Mouse (Mus musculus): Measurements from ENCODE around the gene Slc46a1.

Slc46a1 gene

DNA sequence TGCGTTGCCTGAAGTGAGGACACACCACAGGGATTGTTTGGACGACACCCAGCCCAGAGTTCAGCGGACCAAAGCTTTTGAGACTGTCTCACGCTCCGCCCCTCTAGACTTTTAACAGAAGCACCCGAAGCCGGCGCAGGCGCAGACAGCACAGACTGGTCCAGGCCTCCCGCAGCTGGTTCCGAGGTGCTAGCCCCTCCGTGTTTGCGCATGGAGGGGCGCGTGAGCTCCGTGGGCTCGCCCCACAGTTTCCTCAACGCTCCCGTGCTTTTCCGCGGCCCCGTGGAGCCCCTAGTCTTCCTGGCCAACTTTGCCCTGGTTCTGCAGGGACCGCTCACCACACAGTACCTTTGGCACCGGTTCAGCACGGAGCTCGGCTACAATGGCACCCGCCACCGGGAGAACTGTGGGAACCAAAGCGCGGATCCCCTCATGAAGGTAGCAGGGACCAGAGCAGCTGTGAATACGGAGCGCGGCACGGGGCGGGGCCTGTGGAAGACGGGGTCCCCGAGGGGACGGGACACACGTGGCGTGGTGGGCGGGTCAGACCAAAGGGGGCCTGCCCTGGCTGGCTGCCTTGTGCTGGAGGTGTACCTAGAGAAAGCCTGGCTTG lies at the start of gene Slc46a1:
Gene Slc46a1, plus strand, starts transcription at position 130 of the 613 bp plus-strand sequence.
- in situ Hi-C loops (cut with MboI, MseI), result no loop called here

DNA sequence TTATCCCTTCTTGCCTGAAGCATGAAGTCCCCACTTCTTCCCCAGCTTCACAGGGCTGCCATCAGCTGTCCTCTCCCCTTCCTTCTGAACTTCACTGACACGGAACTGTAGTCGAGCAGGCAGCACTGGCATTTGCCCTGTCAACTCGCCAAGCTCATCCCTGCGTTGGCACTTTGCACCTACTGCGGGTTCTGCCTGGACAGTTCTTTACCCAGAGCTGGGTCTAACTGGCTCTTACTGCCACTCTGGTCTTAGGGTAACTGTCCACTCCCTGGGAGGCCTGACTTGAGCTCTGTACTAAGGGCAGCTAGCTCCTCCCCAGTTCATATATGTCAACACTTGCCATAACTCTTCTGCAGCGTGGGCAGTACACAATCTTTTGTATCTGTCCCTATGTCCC lies 48.6 kb upstream of the Slc46a1 start:
- in situ Hi-C loops (cut with MboI, MseI), result no loop called here

DNA sequence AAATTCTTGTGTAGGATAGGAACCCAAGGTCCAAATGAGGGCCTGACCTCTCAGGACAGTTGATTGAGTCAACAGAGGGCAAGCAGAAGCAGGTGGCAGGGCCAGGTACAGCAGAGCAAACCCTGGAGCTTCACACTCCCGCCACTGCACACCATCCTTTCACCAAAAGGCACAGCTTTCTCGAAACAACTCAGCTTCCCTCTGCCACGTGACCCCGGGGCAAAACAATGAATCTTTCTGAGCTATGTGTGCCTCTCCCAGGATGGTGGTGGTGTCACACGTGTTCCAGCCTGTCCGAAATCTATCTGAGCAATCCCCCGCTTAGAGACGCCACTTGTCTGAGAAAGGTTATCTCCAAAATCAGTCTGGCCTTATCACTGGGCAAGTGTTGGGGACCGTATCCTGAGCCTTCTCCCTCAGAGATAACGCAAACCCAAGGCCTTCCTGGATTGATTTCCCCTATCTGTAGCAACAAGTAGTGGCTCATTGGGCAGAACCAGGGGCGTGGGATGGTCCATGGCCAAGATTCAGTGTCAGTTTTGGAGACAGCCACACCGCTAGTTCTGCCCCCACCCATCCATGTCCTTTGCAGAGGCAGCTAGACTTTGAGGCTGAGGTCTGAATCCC lies 45.1 kb upstream of the Slc46a1 start:
- in situ Hi-C loops (cut with MboI, MseI), result no loop called here

DNA sequence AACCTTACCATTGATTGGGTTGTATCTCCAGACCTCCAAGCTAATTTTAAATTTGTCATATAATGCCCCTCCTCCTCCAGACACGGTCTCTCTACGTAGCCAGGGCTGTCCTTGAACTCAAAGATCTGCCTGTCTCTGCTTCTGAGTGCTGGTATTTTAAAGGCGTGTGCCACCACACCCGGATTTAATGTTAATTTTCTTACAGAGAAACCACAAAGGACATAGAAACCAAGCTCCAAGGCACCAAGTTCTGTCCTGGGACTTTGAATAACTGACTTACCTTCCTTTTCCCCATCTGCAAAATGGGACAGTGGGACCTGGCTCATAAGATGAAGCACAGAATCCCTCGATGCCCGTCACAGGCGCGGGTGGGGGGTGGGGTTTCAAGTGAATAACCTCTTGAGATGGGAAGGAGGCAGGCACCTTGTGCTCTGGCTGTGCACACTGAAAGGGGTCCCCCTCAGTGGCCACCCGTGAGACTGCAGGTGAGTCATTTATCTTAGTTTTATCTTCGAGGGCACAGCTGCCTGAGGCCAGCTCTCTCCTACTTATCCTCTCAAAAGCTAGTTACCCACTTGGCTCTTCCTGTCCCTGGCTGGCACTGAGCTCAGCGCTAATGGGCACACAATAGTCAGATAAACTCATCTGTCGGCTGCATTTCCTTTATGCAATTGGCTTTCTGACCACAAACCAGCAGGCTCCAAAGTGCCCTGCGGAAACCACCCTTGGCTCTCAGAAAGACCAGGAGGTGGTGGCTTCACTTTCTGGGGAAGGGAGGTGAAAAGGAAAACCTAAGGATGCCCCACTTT lies 44.1 kb upstream of the Slc46a1 start:
- in situ Hi-C loops (cut with MboI, MseI), result no loop called here

DNA sequence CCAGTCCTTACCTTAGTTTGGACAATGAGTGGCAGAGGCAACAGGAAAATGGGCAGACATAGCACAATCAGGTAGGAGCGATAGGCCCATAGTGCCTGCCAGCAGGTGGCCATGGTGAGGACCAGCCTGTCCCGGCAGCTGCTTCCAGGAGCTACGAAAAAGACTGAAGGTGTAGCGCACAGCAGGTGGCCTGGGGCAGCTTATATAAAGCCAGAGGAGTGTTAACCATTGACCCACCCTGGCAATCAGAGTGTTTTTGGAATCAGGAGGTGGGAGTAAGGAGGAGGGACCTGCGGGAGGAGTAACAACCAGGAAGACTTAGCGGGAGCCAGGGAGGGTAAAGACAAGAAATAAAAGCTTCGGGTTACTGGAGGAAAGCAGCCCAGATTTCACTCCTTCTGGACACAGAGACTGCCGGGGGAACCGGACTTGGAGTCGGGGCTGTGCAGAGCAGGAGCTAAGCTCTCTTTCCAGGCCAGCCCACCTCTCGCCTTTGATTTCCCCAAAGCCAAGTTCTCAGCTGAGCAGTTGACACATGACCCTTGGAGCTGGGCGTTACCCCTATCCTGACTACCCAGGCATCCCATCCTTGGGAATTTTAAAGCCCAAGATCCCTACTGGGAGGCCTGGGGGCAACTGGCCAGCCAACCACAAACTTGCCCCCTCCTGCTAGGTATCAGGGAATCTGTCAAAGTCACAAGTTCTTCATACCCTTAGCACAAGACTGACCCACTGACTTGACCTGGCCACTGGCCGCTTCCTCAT lies 43.3 kb upstream of the Slc46a1 start, which contains the start of gene Slc13a2:
Gene Slc13a2, minus strand, starts transcription at position 163 of the 765 bp plus-strand sequence.
- in situ Hi-C loops (cut with MboI, MseI), result no loop called here

DNA sequence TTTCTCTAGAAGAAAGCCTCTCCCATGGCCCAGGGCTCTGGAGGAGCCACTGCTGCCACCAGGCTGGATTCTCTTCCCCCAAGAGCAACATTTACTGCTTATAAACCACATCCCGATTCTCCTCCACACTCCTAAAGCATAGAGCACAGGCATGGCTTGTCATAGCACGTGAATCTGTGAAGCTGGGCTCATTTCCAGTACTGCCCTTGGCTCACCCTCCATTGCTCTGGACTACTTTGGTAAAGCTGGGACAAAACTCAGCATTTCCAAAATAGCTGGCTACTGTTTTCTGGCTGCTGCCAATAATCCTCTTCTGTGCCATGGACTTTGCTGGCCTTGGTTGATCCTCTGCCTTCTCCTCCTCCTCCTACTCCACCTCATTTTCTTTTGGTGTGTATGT lies 41.1 kb upstream of the Slc46a1 start:
- in situ Hi-C loops (cut with MboI, MseI), result no loop called here

DNA sequence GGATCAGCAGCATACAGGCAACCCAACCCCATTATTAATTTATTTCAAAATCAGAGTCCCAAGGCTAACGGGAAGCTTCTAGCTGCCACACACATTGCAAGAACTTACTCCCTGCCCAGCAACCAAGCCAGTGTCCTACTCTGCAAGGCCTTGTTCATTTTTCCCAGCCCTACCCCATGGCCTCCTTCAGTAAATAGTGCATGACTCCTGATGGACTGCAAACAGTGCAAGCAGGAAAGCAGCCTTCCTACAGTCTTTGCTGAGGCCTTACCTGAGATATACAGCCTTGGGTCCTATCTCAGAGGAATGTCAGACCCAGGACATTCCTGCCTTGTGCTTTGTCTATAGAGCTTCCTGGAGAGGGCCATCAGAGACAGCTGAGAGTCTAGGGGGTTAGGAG lies 39.9 kb upstream of the Slc46a1 start:
- in situ Hi-C loops (cut with MboI, MseI), result no loop called here

DNA sequence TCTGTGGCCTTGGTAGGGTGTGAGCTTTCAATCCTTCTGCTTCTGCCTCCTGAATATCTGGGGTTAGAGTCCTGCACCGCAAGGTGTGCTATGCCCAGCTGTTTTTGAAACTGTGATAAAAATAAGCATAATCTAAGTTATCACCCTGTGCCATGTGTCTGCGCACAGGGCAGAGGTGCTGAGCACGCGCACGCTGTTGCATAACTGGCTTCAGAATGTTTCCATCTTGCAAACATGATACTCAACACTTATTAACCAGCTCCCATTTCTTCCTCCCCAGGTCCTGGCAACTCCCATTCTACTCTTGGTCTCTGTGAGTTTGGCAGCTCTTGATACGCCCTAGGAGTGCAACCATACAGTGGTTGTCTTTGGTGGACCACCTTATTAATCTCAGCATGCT lies 37.8 kb upstream of the Slc46a1 start:
- in situ Hi-C loops (cut with MboI, MseI), result no loop called here

DNA sequence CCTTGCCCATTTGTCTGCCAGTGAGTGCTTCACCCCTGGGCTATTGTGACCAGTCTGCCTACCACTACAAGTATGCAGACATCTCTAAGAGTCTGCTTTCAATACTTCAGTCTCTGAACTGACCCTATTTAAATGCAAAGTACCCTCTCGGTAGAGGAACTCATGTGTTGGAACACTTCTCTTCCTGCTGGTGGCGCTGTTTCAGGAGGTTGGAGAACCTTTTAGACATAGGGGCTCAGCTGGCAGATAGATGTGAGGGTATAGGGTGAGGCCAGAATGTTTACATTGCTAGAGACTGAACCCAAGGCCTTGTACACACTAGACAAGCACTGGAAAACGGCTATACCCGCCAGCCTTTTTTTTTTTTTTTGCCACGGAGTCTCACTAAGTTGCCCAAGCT lies 37.2 kb upstream of the Slc46a1 start:
- in situ Hi-C loops (cut with MboI, MseI), result no loop called here

DNA sequence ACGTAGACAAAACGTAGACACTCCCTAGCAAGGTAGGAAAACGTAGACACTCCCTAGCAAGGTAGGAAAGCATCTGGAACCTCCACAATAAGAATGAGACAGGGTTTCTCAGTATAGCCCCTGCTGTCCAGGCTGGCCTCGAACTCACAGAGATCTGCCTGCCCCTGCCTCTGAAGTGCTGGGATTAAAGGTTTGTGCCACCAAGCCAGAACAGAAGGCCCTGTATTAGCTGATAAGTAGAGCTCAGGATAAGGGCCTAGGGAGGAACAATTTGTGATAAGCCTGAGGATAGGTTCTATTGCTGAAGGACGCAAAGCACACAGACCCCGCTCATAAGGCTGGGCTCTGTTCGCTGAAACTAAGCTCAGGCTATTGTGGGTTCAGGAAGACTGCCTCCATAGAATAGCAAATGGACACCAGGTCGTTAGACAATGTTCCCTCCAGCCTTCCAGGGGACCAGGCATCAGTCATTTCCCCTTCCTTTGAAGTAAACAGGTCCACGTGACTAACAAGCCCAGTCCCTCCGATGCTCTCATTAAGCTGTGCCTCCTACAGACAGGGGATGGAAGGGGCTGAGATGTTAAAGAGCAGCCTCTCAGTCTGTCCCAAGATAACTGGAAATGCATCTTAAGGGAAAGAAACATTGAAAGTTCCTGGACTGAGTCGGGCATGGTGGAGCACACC lies 35.2 kb upstream of the Slc46a1 start:
- in situ Hi-C loops (cut with MboI, MseI), result no loop called here

DNA sequence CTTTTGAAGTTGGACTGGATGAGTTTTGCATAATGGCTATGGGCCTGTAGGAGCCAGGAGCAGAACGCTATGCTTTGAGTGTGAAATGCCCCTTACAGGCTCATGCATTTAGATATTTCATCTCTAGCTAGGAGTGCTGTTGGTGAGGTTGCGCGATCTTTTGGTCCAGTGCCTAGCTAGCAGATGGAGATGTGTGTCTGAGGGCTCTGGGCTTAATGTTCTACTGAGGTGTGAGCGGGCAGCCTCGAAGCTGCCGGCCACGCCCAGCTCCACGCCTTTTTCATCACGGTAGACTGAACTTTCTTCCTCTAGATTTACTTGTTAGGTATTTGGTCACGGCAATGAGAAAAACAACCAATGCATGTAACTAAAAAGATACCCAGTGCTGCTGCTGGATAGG lies 34.3 kb upstream of the Slc46a1 start:
- in situ Hi-C loops (cut with MboI, MseI), result no loop called here

DNA sequence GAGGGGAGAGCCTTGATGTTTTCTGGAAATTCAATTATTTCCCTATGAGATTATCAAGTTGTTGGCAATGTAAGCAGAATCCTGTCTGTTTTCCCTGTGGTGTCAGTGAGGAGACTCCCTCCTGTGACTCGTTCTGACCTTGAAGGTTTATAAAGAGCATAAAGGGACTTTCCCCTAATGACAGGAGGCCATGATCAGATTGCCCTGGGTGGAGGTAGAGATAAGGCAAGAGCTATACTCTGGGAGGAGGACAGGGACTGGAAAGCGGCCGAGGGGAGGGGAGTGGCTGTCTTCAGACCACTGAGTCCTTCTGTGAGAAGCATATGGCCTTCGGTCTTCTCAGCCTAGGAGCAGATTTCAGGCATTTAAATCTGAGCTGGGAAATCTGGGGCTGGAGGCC lies 31.4 kb upstream of the Slc46a1 start:
- in situ Hi-C loops (cut with MboI, MseI), result no loop called here

DNA sequence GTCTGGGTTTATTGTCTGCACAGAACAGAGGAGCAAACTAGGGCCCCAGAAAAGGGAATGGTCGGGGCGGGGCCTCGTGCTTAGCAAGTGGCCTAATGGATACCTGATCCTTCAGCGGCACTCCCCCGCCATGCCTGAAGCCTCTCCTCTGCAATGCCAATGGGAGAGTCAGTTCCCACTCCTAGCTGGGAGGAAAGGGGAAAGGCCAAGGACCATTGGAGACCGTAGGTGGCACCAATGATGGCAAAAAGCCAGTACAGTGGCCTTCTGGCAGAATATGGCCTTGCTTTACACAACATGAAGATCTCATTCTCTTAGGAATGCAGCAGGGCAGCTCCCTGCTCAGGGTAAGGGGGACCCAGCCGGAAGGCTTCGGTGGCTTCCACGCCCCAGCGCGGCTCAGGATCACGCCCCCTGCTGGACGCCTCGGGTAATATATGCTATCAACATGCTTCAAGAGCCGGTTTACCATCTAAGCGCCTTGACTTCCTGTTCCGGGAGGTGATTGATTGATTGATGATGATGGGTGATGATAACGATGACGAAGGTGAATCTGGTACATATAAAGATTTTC lies 29.6 kb upstream of the Slc46a1 start:
- in situ Hi-C loops (cut with MboI, MseI), result no loop called here

DNA sequence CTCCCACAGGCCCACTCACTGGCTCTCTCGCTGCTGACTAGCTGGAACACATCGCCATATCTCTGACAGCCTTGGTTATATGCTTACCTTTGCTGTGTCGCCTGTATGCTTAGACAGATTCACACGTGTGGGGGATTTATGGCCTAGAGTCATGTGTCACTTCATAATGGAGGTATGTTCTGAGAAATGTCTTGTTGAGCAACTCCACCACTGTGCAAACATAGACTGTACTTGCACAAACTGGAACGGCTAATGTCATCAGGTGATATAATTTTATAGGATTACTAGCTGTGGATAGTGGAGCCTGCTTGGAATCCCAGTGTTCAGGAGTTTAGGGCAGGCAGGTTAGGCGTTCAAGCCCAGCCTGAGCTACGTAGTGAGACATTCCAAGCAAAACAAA lies 28.3 kb upstream of the Slc46a1 start:
- in situ Hi-C loops (cut with MboI, MseI), result no loop called here

DNA sequence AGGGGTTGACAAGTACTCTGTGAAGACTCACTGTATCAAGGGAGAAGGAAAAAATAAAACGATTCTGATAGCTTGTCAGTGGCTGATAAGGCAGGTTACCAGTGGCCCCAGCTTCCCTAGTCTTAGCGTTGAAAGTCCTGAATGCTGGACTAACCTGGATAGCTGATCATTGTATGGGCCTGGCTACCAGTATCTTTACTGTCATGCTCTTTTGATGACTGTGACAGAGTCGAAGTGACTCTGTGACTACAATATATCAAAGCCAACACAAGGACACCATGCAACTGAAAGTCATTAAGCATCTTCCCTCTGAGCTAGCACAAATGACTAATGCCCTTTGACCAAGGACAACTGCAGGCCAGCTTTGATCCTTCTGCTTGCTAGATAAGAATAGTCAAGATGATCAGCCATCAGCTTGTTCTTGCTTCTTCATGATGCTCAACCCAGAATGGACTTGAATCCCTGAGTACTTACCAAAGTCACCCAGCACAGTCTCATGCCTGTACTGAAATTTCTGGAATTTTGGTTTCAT lies 27.0 kb upstream of the Slc46a1 start:
- in situ Hi-C loops (cut with MboI, MseI), result no loop called here

DNA sequence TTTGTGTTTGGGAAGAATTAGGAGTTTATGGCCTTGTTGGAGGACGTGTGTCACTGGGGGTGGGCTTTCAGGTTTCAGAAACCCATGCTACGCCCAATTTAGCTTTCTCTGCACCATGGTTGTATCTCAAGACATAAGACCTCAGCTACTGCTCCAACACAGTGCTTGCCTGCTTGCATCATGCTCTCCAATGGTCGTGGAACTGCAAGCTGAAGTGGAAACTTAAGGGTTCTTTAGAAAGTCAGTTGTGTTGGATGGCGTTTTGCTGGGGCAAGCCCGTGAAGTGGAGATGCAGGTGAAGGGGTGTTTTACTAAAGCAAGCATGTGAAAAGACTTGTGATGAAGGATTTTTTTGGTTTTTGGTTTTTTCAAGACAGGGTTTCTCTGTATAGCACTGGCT lies 22.4 kb upstream of the Slc46a1 start:
- in situ Hi-C loops (cut with MboI, MseI), result no loop called here

DNA sequence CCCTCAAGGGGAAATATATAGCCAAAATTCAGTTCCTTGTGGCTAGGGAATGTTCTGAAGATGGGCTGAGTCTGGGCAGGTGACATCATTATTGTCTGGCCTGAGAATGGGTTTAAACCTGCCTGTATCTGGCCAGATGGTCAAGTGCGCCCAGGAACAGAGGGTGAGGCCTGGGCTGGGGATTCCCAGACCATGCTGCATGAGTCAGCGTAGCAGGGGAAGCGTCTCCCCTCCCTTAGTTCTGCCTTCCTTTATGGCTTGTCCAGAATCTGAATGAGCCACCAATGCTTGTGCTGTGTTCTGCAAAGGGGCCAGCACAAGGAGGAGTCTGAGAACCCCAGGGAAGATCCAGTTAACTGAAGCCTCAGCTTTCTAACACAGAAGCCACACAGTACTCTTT lies 18.3 kb upstream of the Slc46a1 start:
- in situ Hi-C loops (cut with MboI, MseI), result no loop called here

DNA sequence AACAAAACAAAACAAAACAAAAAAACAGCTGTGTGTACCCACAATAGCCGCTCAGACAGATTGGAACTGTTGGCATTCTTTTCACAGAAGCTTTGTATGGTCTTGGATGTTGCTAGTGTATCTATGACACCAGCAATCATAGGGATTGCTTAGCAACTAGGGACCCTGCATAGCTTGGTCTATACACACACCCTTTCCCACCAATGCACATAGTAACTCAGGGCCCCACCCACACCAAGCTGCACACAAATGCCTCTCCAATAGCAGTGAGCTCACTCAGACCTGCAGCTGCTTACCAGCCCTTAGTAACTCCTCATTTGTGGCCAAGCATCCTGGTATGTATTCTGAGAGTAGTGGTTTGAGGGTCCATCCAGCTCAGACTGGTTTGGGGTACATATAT lies 17.3 kb upstream of the Slc46a1 start:
- in situ Hi-C loops (cut with MboI, MseI), result no loop called here

DNA sequence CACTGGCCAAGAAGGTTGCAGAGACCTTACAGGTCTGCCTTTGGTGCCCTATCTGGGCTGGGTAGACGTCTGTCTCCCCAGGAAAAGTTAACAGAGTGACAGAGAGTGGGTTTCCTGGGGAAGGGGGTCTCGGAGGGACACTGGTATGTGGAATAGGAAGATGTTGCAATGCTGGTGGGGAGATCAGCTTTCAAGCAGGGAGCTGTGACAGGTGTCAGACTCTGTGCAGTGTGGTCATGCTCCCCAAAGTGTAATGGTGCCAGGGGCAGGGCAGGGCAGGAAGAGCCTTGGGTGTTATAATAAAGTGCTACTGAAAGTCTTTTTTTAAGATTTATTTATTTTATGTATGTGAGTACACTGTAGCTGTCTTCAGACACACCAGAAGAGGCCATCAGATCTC lies 15.2 kb upstream of the Slc46a1 start:
- in situ Hi-C loops (cut with MboI, MseI), result no loop called here

DNA sequence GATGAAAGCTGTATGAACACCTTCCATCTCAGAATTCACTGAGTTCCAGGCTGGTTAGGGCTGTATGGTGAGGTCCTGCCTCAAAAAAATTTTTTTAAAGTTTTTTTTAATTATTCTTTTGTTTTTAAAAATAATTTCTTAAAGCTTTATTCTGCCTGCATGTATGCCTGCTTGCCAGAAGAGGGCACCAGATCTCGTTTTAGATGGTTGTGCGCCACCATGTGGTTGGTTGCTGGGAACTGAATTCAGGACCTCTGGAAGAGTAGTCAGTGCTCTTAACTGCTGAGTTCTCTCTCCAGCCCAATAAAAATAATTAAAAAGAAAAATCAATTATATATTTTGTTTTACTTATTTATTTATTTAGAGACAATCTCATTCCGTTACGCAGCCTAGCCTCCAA lies 11.8 kb upstream of the Slc46a1 start:
- in situ Hi-C loops (cut with MboI, MseI), result no loop called here

DNA sequence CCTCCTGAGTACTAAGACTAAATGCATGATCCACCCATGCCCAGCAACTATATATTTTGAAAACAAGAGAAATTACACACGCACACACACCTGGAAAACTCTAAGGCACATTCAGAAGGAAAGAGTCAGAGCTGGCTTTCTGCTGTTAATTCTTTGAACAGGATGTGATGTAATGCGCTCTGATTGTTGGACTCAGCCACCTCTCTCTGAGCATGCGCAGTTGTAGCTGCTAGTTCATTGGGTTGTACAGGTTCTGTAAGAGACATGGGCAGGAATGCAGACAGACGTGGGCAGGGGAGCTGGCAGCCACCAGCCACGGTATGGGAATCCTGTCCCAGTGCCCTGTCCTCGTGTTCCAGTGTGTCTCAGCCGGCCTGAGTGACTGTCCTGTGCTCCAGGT lies 11.2 kb upstream of the Slc46a1 start:
- in situ Hi-C loops (cut with MboI, MseI), result no loop called here
